Mouse (Mus musculus): ENCODE data around the gene Usp54. TPM values are rescaled to one million over a fixed set of nuclear protein-coding genes. Genes with fewer than 3 reads are reported as not detected.

The Usp54 gene
- polyA plus RNA-seq, 1 experiment from 2014 or later = 12.5 TPM

DNA sequence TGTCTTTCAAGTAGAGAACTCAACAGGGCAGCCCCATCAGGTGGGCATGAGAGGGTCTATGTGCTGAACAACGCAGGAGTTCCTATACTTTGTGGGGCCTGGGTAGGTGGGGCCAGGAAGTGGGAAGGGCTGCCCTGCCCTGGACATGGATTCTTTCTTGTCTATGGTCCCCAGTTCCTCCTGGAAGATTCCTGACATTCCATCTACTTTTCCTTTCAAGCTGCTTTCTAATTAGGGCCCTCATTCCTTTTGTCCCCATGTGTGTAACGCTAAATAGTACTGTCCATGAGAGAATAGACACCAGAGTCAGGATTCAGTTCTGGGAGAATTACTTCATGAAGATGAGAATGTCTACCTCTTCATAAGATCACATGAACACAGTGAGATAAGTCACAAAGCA lies 22.7 kb upstream of the Usp54 start:
- WGBS = 67% methylated on average over 2 of the region's 2 CpGs
- H3K27me3 ChIP-seq = peaks cover 40% of the 10 kb centered on the region
- H3K4me3 ChIP-seq (replicated peaks) = no peak overlapping the region
- no peak overlapping the region for H3K9ac ChIP-seq (replicated peaks)
- peaks cover 16% of the 10 kb centered on the region for H3K4me1 ChIP-seq (replicated peaks)
- H3K27ac ChIP-seq = no peak overlapping the region
- no peak overlapping the region for H3K4me2 ChIP-seq (replicated peaks)
- no peak for ATAC-seq
- no peaks in the 10 kb centered on the region for H3K36me3 ChIP-seq
- no peaks in the 10 kb centered on the region for H3K9me3 ChIP-seq

DNA sequence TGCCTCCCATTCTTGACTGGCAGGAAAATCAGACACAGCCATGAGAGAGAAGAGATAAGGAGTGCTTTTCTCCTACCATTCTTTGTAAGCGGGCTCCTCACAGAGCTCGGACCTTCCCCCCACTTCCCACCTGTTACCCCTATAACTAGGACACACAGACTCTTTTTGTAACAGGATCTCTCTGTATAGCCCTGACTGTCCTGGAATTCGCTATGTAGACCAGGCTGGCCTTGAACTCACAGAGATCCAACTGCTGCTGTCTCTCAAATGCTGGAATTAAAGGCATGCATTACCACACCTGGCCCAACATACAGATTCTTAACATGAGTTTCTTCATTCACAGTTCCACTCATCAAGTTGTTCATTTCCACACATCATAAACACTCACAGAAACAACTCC lies 21.9 kb upstream of the Usp54 start:
- Histone ChIP-seq H3K27ac (no peak overlapping the region), H3K27me3 (peaks cover 33% of the 10 kb centered on the region), H3K36me3 (no peaks in the 10 kb centered on the region), H3K4me3 (replicated peaks) (no peak overlapping the region), H3K4me1 (replicated peaks) (peaks cover 16% of the 10 kb centered on the region), H3K9me3 (no peaks in the 10 kb centered on the region), H3K9ac (replicated peaks) (peak overlapping the region; percentile 82), H3K4me2 (replicated peaks) (peak overlapping the region; percentile 91; the same call in 1 of the 2 replicates)
- ATAC-seq = no peak
- WGBS = 94% methylated on average over 3 of the region's 3 CpGs

DNA sequence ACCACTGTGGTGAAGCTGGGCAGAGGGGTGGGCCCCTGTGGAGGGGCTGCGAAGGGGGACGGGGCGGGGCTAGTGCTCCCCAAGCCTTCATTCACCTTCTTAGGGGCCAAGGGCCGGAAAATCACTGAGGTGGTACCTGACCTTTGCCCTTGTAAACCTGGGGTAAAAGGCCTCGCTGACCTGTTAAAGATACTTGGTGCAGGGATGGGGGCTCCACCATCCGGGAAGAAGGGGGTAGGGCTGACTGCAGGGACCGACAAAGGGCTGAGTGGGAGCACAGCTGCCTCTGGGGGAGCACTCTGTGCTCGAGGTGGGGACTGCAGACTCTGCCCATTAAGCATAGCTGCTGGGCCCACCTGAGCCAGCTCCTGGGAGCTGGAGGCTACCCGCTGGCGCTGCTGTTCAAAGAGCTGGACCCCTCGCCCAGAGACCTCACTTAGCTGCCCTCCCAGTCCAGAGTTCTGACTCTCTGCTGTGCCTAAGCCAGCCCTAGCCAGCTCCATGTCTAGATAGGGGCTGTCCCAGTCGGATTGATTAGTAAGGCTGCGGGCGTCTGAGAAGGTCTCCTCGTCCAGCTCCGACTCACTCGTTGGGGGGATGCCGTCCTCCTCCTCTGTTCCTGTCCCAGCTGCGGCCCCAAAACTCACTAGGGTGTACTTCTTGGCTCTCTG lies 20.9 kb upstream of the Usp54 start:
- H3K9me3 ChIP-seq = no peaks in the 10 kb centered on the region
- peak overlapping the region; percentile 82 for H3K9ac ChIP-seq (replicated peaks)
- WGBS = 6% methylated on average over 18 of the region's 19 CpGs
- ATAC-seq = peak; percentile 53
- H3K4me2 ChIP-seq (replicated peaks) = peak overlapping the region; percentile 91
- H3K4me3 ChIP-seq (replicated peaks) = peak overlapping the region; percentile 63
- H3K27ac ChIP-seq = peak overlapping the region; percentile 88
- peaks cover 16% of the 10 kb centered on the region for H3K4me1 ChIP-seq (replicated peaks)
- H3K27me3 ChIP-seq = peaks cover 30% of the 10 kb centered on the region
- H3K36me3 ChIP-seq = no peaks in the 10 kb centered on the region

DNA sequence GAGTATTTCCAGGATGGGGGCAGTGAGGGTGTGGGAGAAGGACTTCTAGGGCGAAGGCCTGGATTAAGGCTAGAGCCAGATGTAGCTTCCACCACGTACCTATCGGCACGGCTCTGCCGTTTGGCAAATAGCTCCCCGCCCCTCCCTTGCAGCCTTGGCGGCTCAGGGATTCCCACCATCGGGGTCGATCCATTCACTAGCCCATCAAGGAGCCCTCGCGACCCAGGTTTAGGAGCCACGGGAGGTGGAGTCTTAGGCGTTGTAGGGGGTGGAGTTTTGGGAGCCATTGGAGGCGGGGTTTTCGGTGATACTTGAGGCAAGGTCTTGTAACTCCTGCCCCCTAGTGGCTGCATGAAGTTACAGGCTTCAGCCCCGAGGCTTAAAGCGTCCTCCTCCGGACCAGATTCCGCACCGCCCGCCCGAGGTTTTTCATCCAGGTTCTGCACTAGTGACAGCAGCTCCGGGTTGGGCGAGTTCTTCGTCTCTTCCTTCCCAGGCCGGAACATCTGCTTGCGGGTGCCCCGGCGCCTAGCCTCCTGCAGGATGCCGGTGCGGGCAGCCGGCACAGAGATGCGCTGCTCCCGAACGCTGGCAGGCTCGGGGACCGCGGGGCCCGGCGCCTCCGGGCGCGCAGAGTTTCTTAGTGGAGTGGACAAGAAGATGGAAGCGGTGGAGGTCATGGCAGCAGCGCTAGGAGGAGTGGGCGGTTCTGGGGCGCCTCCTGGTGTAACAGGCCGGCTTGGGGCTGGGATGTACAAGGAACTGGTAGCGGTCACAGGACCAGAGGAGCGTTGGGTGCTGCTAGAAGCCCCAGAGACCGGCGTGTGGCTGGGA lies 20.2 kb upstream of the Usp54 start:
- ATAC-seq = peak; percentile 85
- WGBS = 1% methylated on average over 52 of the region's 52 CpGs
- Histone ChIP-seq H3K4me2 (replicated peaks) (peak overlapping the region; percentile 91), H3K36me3 (no peaks in the 10 kb centered on the region), H3K9ac (replicated peaks) (peak overlapping the region; percentile 82), H3K27ac (peak overlapping the region; percentile 88), H3K4me1 (replicated peaks) (peaks cover 16% of the 10 kb centered on the region), H3K27me3 (peaks cover 25% of the 10 kb centered on the region), H3K4me3 (replicated peaks) (peak overlapping the region; percentile 63), H3K9me3 (no peaks in the 10 kb centered on the region)

DNA sequence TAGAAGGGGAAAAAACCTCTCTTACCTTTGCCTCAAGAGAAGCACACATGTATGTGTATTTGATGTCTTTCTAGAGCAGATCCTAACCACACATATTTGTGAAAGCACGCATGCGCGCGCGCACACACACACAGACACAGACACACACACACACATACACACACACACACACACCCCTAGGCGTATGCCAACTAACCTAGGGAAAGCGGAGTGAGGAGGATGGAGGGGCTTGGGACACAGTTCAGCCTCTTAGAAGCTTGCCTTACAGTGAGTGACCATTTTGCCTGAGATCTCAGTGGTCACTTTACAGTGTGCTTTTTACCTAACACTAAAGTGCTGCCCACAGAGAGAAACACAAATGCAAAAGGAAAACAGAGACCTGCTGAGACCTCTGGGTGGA lies 18.8 kb upstream of the Usp54 start:
- H3K36me3 ChIP-seq = no peaks in the 10 kb centered on the region
- H3K4me3 ChIP-seq (replicated peaks) = no peak overlapping the region
- H3K9ac ChIP-seq (replicated peaks) = no peak overlapping the region
- no peaks in the 10 kb centered on the region for H3K9me3 ChIP-seq
- ATAC-seq = no peak
- H3K27me3 ChIP-seq = peaks cover 24% of the 10 kb centered on the region
- H3K4me1 ChIP-seq (replicated peaks) = peaks cover 16% of the 10 kb centered on the region
- H3K4me2 ChIP-seq (replicated peaks) = no peak overlapping the region
- H3K27ac ChIP-seq = no peak overlapping the region
- WGBS = 94% methylated on average over 7 of the region's 7 CpGs

DNA sequence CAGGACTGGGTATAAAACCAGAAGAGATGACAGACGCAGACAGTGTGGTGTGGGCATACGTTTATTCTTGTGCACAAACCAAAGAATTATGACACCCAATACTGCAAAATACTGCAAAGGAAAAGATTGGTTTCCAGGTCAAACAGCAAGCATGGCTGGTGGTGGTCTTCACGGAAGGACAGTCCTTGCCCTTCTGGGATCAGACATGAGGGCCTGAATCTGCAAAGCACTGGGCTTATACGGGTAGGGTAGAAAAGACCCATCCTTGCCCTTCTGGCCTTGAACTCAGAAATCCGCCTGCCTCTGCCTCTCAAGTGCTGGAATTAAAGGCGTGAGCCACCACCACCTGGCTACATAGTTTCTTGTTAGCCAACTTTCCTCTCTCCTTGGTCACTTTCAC lies 18.0 kb upstream of the Usp54 start:
- H3K36me3 ChIP-seq = no peaks in the 10 kb centered on the region
- no peak overlapping the region for H3K4me2 ChIP-seq (replicated peaks)
- H3K27me3 ChIP-seq = peaks cover 24% of the 10 kb centered on the region
- no peak overlapping the region for H3K4me3 ChIP-seq (replicated peaks)
- peaks cover 16% of the 10 kb centered on the region for H3K4me1 ChIP-seq (replicated peaks)
- no peaks in the 10 kb centered on the region for H3K9me3 ChIP-seq
- no peak for ATAC-seq
- no peak overlapping the region for H3K27ac ChIP-seq
- no peak overlapping the region for H3K9ac ChIP-seq (replicated peaks)
- WGBS = 94% methylated on average over 6 of the region's 6 CpGs

DNA sequence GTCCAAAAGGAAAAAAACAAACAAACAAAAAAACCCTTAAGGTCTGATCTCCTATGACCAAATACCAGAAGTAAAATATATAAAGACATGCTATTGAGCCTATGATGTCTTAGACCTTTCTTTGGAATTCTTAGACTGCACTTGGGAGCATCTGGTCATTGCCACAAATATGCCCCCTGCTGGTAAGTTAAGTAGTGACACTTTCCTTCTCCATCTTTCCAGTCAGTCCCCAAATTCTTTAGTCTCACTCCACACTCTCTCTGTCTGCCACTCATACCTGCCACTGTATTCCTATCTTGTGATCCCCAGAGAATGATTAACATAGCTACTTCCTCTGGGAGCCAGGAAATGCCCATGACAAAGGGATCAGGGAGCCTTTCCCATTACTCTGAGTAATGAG lies 17.5 kb upstream of the Usp54 start:
- H3K27ac ChIP-seq = no peak overlapping the region
- H3K36me3 ChIP-seq = no peaks in the 10 kb centered on the region
- no peak overlapping the region for H3K4me3 ChIP-seq (replicated peaks)
- H3K9me3 ChIP-seq = no peaks in the 10 kb centered on the region
- H3K9ac ChIP-seq (replicated peaks) = no peak overlapping the region
- H3K4me2 ChIP-seq (replicated peaks) = no peak overlapping the region
- peaks cover 21% of the 10 kb centered on the region for H3K27me3 ChIP-seq
- no peak for ATAC-seq
- peaks cover 16% of the 10 kb centered on the region for H3K4me1 ChIP-seq (replicated peaks)

DNA sequence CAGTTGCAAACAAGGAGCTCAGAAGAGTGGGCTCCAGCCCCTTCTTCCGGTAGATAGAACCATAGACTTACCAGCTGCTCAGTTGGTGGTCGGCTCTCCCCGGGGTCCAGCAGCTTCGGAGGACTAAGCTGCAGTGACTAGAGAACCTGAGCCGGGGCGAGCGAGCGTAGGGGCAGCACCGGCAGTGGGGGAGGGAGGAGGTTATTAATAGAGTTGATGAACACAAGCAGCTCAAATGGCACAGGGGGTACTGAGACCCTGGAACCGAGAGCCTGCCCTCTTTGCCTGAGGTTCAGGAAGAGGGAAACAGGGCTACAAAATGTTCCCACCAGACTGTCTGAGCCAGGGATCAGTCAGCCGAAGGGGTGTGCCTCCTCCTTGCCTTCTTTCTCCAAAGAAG lies 15.5 kb upstream of the Usp54 start, which contains the start of gene Myoz1:
Myoz1 (minus strand) TSS at position 180 of the 400 bp plus-strand sequence.
- Histone ChIP-seq H3K9ac (replicated peaks) (no peak within 1 kb of the TSS), H3K4me1 (replicated peaks) (peaks cover 4% of the 10 kb centered on the region), H3K9me3 (no peaks in the 10 kb centered on the region), H3K4me2 (replicated peaks) (no peak within 1 kb of the TSS), H3K4me3 (replicated peaks) (no peak within 1 kb of the TSS), H3K27me3 (0 out of 2 replicates have a peak, but pooled peaks cover 5% of the 10 kb centered on the region), H3K36me3 (no peaks in the 10 kb centered on the region), H3K27ac (no peak within 1 kb of the TSS)
- ATAC-seq = no peak
- WGBS = 34% methylated on average over 11 of the region's 11 CpGs

DNA sequence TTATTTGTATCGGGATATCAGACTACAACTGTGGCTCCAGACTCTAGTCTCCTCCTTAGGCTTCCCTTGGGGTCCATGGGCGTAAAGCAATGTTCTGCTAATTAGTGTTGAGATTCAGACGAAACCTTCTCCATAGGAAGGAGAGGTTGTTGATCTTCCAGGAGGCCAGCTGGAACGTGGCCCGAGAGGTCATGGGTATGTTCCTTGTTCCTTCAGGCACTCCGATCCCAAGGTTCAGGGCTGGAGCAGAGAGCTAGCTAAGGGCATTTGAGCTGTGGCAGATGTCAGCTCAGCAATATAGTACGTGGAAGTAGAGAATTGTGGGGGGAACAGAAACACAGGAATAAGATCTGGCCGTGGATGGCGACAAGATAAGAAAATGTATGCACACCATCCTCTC lies 14.9 kb upstream of the Usp54 start:
- Histone ChIP-seq H3K36me3 (no peaks in the 10 kb centered on the region), H3K4me2 (replicated peaks) (no peak overlapping the region), H3K4me1 (replicated peaks) (peaks cover 3% of the 10 kb centered on the region), H3K9ac (replicated peaks) (no peak overlapping the region), H3K27me3 (0 out of 2 replicates have a peak, but pooled peaks cover 5% of the 10 kb centered on the region), H3K27ac (no peak overlapping the region), H3K9me3 (no peaks in the 10 kb centered on the region), H3K4me3 (replicated peaks) (no peak overlapping the region)
- WGBS = 81% methylated on average over 9 of the region's 9 CpGs
- ATAC-seq = no peak

DNA sequence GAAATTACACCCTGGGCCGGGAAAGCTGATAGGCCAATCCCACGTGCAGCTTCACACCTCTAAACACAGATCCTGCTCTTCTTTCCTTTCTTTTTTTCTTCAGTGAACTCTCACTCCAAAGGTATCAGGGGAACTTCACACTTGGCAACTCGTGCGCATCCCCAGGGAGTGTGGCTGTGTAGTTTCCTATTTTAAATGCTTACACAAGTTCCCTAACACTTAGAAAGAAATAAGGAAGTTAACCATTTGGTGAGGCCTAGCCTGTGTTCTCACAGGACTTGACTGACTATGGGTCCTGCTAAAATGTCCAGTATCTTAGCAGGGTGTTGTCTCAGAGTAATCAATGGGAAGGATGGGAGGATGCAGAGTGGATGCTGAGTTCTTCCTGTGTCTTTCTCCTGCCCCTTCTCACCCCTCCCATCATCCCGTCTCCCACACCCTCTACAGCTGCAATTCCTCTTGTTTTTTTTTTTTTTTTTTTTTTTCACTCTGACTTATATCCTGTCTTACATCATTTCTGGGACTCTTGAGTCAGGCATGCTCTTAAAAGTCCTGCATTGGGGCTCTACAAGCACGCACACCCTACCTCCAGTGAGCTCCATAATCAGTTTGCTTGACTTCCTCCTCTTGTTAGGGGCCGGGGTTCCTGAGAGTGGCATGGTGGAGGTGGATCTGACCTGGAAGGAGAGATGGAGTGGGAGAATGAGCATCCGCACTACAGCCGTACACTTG lies 14.0 kb upstream of the Usp54 start:
- H3K4me1 ChIP-seq (replicated peaks) = no peaks in the 10 kb centered on the region
- H3K27ac ChIP-seq = no peak overlapping the region
- no peak overlapping the region for H3K4me2 ChIP-seq (replicated peaks)
- WGBS = 81% methylated on average over 9 of the region's 9 CpGs
- H3K4me3 ChIP-seq (replicated peaks) = no peak overlapping the region
- no peaks in the 10 kb centered on the region for H3K9me3 ChIP-seq
- no peaks in the 10 kb centered on the region for H3K36me3 ChIP-seq
- H3K27me3 ChIP-seq = 0 out of 2 replicates have a peak, but pooled peaks cover 2% of the 10 kb centered on the region
- no peak overlapping the region for H3K9ac ChIP-seq (replicated peaks)
- ATAC-seq = no peak

DNA sequence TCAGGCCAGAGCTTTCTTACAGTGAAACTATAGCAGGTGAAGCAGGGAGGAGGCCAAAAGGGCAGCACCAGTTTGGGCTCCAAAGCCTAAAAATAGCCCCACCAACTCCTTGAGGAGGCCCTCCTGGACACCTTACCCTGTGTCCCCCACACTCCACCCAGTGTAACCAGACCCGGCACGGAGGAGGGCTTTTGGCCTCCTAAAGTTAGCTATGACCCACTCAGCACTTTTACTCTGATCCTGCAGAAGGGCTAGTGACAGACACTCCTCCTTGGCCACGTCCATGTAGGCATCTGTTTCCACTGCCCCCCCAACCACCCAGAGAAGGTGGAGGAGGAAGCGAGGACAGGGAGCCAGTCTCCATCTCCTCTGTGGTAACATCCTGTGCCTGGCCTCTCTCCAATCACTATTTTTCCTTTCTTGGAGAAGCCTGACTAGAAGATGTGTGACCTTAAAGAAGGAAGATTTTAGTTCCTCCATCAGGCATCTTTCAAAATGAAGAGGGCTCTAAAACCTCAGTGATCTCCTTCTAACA lies 10.9 kb upstream of the Usp54 start:
- Histone ChIP-seq H3K27me3 (no peaks in the 10 kb centered on the region), H3K4me1 (replicated peaks) (no peaks in the 10 kb centered on the region), H3K27ac (no peak overlapping the region), H3K36me3 (no peaks in the 10 kb centered on the region), H3K4me3 (replicated peaks) (no peak overlapping the region), H3K9ac (replicated peaks) (no peak overlapping the region), H3K9me3 (no peaks in the 10 kb centered on the region), H3K4me2 (replicated peaks) (no peak overlapping the region)
- 65% methylated on average over 4 of the region's 4 CpGs for whole genome bisulfite sequencing
- no peak for ATAC-seq

DNA sequence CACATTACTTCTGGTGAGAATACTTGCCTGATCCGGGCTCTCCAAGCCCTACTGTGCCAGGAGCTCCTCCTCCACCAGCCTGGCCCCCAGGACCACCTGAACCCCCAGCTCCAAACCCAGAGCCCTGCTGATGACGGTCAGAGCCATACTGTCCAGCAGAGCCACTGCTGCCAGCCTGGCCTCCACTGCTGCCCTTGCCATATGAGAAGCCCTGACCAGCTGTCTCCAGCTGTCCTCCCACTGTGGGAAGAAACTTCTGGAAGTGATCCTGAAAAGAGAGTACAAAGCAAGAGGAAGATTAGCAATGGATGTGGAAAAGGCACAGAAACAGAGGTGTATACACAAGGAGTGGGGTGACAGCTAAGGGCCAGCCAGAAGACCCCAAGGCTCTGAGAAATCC lies 10.1 kb upstream of the Usp54 start:
- Histone ChIP-seq H3K27me3 (no peaks in the 10 kb centered on the region), H3K4me2 (replicated peaks) (no peak overlapping the region), H3K27ac (no peak overlapping the region), H3K4me3 (replicated peaks) (no peak overlapping the region), H3K9ac (replicated peaks) (no peak overlapping the region), H3K9me3 (no peaks in the 10 kb centered on the region), H3K36me3 (no peaks in the 10 kb centered on the region), H3K4me1 (replicated peaks) (no peaks in the 10 kb centered on the region)
- ATAC-seq = no peak
- 68% methylated on average over 2 of the region's 2 CpGs for WGBS

All from midbrain, embryonic 13.5 days (tissue).